Mouse (Mus musculus): ENCODE results near the gene Ccdc97. TPM values are rescaled to one million over a fixed set of nuclear protein-coding genes. Genes with fewer than 3 reads are reported as not detected.
"Not testable (repeated sequence)": the region's sequence is repeated elsewhere in the genome, so short reads cannot be mapped to it uniquely, and the experiment has no call there.

The Ccdc97 gene
- polyA plus RNA-seq, 1 experiment from 2014 or later, result 6.8 TPM

DNA sequence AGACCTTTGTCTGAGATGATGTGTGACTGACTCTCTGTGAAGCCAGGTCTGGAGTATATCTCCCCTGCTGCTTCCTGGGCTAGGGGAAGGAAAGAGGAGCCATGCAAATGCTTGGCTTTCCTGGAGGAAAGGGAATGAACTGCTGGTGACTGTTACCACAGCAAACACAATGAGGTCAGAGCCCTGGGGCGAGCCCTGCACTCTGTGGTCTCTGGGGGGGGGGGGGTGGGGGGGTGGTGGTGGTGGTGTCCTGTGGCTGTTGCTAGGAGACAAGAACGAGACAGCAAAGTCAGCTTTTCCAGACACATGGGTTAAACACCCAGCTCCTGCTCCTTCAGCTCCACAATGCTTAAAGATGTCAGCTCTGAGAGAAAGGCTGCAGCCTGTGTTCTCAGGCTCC lies 10.5 kb upstream of the Ccdc97 start:
- H3K9ac ChIP-seq (replicated peaks), result no peak overlapping the region
- ATAC-seq, result peak; percentile 33; the same call in 1 of the 2 replicates
- DNase-seq, result no peak
- H3K4me3 ChIP-seq (ENCODE audit: low read depth, low read length), result no peak overlapping the region
- 59% methylated on average over 2 of the region's 2 CpGs for WGBS (ENCODE audit: insufficient replicate concordance)
- no peak overlapping the region for H3K4me2 ChIP-seq (ENCODE audit: low read depth, low read length)
- no peaks in the 10 kb centered on the region for H3K27me3 ChIP-seq (ENCODE audit: insufficient read depth, low read length)
- H3K9me3 ChIP-seq (ENCODE audit: low read length), result no peaks in the 10 kb centered on the region
- H3K36me3 ChIP-seq (replicated peaks; ENCODE audit: insufficient read depth, low read length), result peaks cover 97% of the 10 kb centered on the region
- TF ChIP-seq CTCF (IDR thresholded peaks at IDR 0.05; ENCODE audit: low read depth) (no peak), EP300 (IDR thresholded peaks at IDR 0.05; ENCODE audit: low read depth) (no peak)
- H3K4me1 ChIP-seq (ENCODE audit: insufficient read depth), result no peaks in the 10 kb centered on the region
- no peak overlapping the region for H3K27ac ChIP-seq (ENCODE audit: low read depth)

DNA sequence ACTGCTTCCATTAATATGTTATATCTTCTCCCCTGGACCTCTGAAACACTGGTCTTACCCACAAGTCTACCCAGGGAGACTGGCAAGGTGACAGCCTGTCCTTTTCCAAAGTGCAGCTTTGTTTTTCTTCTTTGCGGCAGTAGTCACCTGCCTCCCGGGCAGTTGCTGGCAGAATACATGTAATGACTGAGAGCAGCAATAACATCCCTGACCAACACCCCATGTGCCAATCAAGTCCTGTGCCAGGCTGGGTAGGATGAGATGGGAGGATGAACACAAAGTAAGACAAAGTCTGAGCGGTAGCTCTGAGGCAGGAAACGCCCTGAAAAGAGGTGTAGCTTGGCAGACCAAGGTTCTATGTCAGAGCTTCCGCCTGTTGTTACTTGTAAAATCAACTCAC lies 8.9 kb upstream of the Ccdc97 start:
- H3K9me3 ChIP-seq (ENCODE audit: low read length), result no peaks in the 10 kb centered on the region
- no peak for ATAC-seq
- WGBS (ENCODE audit: insufficient replicate concordance), result 97% methylated on average over 5 of the region's 5 CpGs
- DNase-seq, result no peak
- H3K4me2 ChIP-seq (ENCODE audit: low read depth, low read length), result no peak overlapping the region
- no peak overlapping the region for H3K9ac ChIP-seq (replicated peaks)
- H3K4me1 ChIP-seq (ENCODE audit: insufficient read depth), result no peaks in the 10 kb centered on the region
- peaks cover 98% of the 10 kb centered on the region for H3K36me3 ChIP-seq (replicated peaks; ENCODE audit: insufficient read depth, low read length)
- TF ChIP-seq EP300 (IDR thresholded peaks at IDR 0.05; ENCODE audit: low read depth) (no peak), CTCF (IDR thresholded peaks at IDR 0.05; ENCODE audit: low read depth) (no peak)
- H3K27ac ChIP-seq (ENCODE audit: low read depth), result no peak overlapping the region
- H3K4me3 ChIP-seq (ENCODE audit: low read depth, low read length), result no peak overlapping the region
- no peaks in the 10 kb centered on the region for H3K27me3 ChIP-seq (ENCODE audit: insufficient read depth, low read length)

DNA sequence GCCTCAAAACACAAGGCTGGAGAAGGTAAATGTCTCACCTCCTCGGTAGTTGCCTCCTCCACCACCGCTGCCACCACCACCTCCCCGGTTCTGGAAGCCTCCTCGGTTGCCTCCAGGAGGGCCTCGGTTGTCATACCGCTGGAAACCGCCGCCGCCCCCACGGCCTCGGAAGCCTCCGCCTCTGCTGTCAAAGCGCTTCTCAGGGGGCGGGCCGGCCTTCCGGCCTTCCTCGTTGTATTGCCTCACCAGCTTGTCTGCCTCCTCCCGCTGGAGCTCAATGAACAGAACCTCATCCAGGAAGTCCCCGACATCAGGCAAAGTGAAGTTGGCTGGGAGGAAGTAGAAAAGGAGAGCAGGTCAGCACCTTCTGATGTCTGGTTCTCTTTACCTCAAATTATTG lies 7.0 kb upstream of the Ccdc97 start:
- no peak for ATAC-seq
- WGBS (ENCODE audit: insufficient replicate concordance), result 72% methylated on average over 19 of the region's 19 CpGs
- TF ChIP-seq CTCF (IDR thresholded peaks at IDR 0.05; ENCODE audit: low read depth), result no peak
- TF ChIP-seq EP300 (IDR thresholded peaks at IDR 0.05; ENCODE audit: low read depth), result no peak
- Histone ChIP-seq H3K9ac (replicated peaks) (no peak overlapping the region), H3K9me3 (ENCODE audit: low read length) (no peaks in the 10 kb centered on the region), H3K4me3 (ENCODE audit: low read depth, low read length) (no peak overlapping the region), H3K4me1 (ENCODE audit: insufficient read depth) (no peaks in the 10 kb centered on the region), H3K27me3 (ENCODE audit: insufficient read depth, low read length) (no peaks in the 10 kb centered on the region), H3K4me2 (ENCODE audit: low read depth, low read length) (no peak overlapping the region), H3K27ac (ENCODE audit: low read depth) (no peak overlapping the region), H3K36me3 (replicated peaks; ENCODE audit: insufficient read depth, low read length) (peaks cover 91% of the 10 kb centered on the region)
- no peak for DNase-seq

DNA sequence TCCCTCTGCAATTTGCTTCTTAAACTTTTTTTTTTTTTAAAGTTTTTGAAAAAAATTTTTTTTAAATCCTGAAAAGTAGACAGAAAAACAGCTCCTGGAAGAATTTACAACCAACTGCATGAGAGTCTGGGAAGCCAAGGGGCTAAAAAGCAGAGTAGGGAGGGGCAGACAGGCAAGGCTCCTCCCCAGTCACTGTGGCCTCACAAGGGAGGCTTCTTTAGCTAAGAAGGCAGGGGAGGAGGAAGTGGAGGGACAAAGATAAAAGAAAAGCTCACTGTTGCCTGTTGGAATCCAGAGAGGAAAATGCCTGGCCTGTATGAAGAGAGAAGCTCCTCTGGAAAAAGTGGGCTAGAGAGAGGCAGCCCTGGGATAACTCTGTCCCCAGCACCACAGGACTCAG lies 2.9 kb upstream of the Ccdc97 start:
- H3K4me3 ChIP-seq (ENCODE audit: low read depth, low read length); DNase-seq; H3K9ac ChIP-seq (replicated peaks); ATAC-seq; H3K27me3 ChIP-seq (ENCODE audit: insufficient read depth, low read length); H3K9me3 ChIP-seq (ENCODE audit: low read length); H3K4me2 ChIP-seq (ENCODE audit: low read depth, low read length): not testable (repeated sequence)
- peak overlapping the region; percentile 14; the same call in 1 of the 2 replicates for H3K27ac ChIP-seq (ENCODE audit: low read depth)
- peaks cover 60% of the 10 kb centered on the region for H3K36me3 ChIP-seq (replicated peaks; ENCODE audit: insufficient read depth, low read length)
- peaks cover 14% of the 10 kb centered on the region for H3K4me1 ChIP-seq (ENCODE audit: insufficient read depth)

DNA sequence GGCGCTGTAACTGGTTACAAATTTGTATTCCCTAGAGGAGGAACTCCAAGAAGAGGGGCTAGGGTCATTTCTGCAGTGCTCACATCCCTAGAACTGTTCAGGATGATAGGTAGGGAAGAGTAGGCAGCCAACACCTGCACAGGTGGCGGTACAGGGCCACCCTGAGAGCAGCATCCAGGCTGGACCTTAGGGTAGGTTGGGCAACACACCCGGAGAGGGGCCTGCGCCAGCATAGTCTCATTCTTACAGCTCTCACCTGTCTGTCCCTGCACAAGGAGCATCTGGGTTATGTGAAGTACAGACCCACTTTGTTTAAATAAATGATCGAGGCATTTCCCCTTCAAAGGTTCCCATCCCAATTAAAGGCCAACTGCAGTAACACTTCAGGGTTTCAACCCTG lies 1.9 kb upstream of the Ccdc97 start:
- H3K4me3 ChIP-seq (ENCODE audit: low read depth, low read length), result no peak overlapping the region
- no peaks in the 10 kb centered on the region for H3K27me3 ChIP-seq (ENCODE audit: insufficient read depth, low read length)
- DNase-seq (no peak), ATAC-seq (no peak)
- 83% methylated on average over 5 of the region's 5 CpGs for WGBS (ENCODE audit: insufficient replicate concordance)
- peaks cover 53% of the 10 kb centered on the region for H3K36me3 ChIP-seq (replicated peaks; ENCODE audit: insufficient read depth, low read length)
- H3K9ac ChIP-seq (replicated peaks), result no peak overlapping the region
- H3K4me2 ChIP-seq (ENCODE audit: low read depth, low read length), result no peak overlapping the region
- no peak overlapping the region for H3K27ac ChIP-seq (ENCODE audit: low read depth)
- H3K4me1 ChIP-seq (ENCODE audit: insufficient read depth), result peaks cover 14% of the 10 kb centered on the region
- no peaks in the 10 kb centered on the region for H3K9me3 ChIP-seq (ENCODE audit: low read length)
- TF ChIP-seq CTCF (IDR thresholded peaks at IDR 0.05; ENCODE audit: low read depth), result no peak
- no peak for TF ChIP-seq EP300 (IDR thresholded peaks at IDR 0.05; ENCODE audit: low read depth)

DNA sequence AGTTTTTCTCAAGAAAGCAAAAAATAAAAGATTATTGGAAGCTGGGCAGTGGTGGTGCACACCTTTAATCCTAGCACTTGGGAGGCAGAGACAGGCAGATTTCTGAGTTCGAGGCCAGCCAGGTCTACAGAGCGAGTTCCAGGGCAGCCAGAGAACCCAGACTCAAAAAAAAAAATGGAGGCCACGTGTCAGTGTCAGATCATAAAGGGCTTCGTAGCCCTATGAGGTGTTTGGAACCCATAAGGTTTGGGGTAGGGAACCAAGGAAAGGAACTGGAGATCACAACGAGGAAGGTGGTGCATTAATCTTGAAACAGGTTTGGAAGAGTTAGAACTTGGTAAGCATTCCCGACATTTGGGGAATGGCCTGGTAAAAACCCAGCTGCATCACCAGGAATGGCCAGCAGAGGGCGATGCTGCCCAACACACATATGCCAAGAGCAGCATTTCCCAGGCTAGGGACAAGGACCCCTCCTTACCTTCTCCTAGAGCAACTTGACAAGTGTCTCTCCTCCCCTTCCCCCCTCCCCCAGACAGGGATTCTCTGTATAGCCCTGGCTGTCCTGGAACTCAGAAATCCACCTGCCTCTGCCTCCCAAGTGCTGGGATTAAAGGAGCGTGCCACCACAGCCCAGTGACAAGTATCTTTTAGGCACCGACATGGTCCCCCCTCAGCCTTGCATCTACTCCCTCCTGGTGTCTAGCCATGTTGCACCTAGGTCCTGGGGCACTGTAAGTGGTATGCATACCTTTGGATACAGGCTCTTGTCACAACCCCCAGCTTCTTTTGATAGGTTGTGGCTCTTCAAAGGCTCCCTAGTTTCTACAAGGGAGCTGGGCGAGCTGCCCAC lies 1.1 kb upstream of the Ccdc97 start:
- Histone ChIP-seq H3K36me3 (replicated peaks; ENCODE audit: insufficient read depth, low read length) (peaks cover 53% of the 10 kb centered on the region), H3K4me1 (ENCODE audit: insufficient read depth) (peaks cover 14% of the 10 kb centered on the region), H3K9ac (replicated peaks) (no peak overlapping the region), H3K4me3 (ENCODE audit: low read depth, low read length) (no peak overlapping the region), H3K27me3 (ENCODE audit: insufficient read depth, low read length) (no peaks in the 10 kb centered on the region), H3K4me2 (ENCODE audit: low read depth, low read length) (no peak overlapping the region; the same call in 1 of the 2 replicates), H3K27ac (ENCODE audit: low read depth) (peak overlapping the region; percentile 95), H3K9me3 (ENCODE audit: low read length) (no peaks in the 10 kb centered on the region)
- TF ChIP-seq CTCF (IDR thresholded peaks at IDR 0.05; ENCODE audit: low read depth) (peak; percentile 96), EP300 (IDR thresholded peaks at IDR 0.05; ENCODE audit: low read depth) (no peak)
- peak; percentile 84 for DNase-seq
- WGBS (ENCODE audit: insufficient replicate concordance), result 54% methylated on average over 10 of the region's 10 CpGs
- no peak for ATAC-seq
